Mouse (Mus musculus): ENCODE results near the gene Cfap74. TPM values are rescaled to one million over a fixed set of nuclear protein-coding genes. Genes with fewer than 3 reads are reported as not detected.
"Not testable (repeated sequence)": the region's sequence is repeated elsewhere in the genome, so short reads cannot be mapped to it uniquely, and the experiment has no call there.

The Cfap74 gene
- total RNA-seq, 2 experiments from 2014 or later, result 1.1 to 1.3 TPM

GRCm38 (mm10) chr4:155402489-155402888 lies 6.5 kb upstream of the Cfap74 start:
- no peak for DNase-seq (ENCODE audit: low spot score in 2 of 2)

GRCm38 (mm10) chr4:155408695-155409057 lies 314 bp upstream of the Cfap74 start:
- DNase-seq (ENCODE audit: low spot score in 2 of 2), result no peak

- DNase-seq (ENCODE audit: low spot score in 2 of 2), result no peak
Observed at GRCm38 (mm10) chr4:155412124-155412523, 3.1 kb downstream of the Cfap74 start.

GRCm38 (mm10) chr4:155413641-155414335 lies 4.8 kb downstream of the Cfap74 start:
- DNase-seq (ENCODE audit: low spot score in 2 of 2), result no peak

GRCm38 (mm10) chr4:155414656-155415235 lies 5.8 kb downstream of the Cfap74 start:
- no peak for DNase-seq (ENCODE audit: low spot score in 2 of 2)

- no peak for DNase-seq (ENCODE audit: low spot score in 2 of 2)
Observed at GRCm38 (mm10) chr4:155420137-155420536, 11.1 kb downstream of the Cfap74 start.

- DNase-seq (ENCODE audit: low spot score in 2 of 2), result not testable (repeated sequence)
Observed at GRCm38 (mm10) chr4:155421412-155422370, 12.7 kb downstream of the Cfap74 start.

- no peak for DNase-seq (ENCODE audit: low spot score in 2 of 2)
Observed at GRCm38 (mm10) chr4:155423988-155424387, 15.0 kb downstream of the Cfap74 start.

- no peak for DNase-seq (ENCODE audit: low spot score in 2 of 2)
Observed at GRCm38 (mm10) chr4:155426272-155426671, 17.3 kb downstream of the Cfap74 start.

- DNase-seq (ENCODE audit: low spot score in 2 of 2), result no peak
Observed at GRCm38 (mm10) chr4:155428442-155428841, 19.5 kb downstream of the Cfap74 start.

GRCm38 (mm10) chr4:155429202-155429601 lies 20.2 kb downstream of the Cfap74 start:
- DNase-seq (ENCODE audit: low spot score in 2 of 2), result no peak

- no peak for DNase-seq (ENCODE audit: low spot score in 2 of 2)
Observed at GRCm38 (mm10) chr4:155432358-155432757, 23.4 kb downstream of the Cfap74 start.

GRCm38 (mm10) chr4:155433993-155434392 lies 25.0 kb downstream of the Cfap74 start:
- DNase-seq (ENCODE audit: low spot score in 2 of 2), result no peak

- no peak for DNase-seq (ENCODE audit: low spot score in 2 of 2)
Observed at GRCm38 (mm10) chr4:155442808-155443207, 33.8 kb downstream of the Cfap74 start.

- DNase-seq (ENCODE audit: low spot score in 2 of 2), result no peak
Observed at GRCm38 (mm10) chr4:155451597-155451996, 42.6 kb downstream of the Cfap74 start.

- DNase-seq (ENCODE audit: low spot score in 2 of 2), result no peak
Observed at GRCm38 (mm10) chr4:155458575-155458974, 49.6 kb downstream of the Cfap74 start.

GRCm38 (mm10) chr4:155463050-155463449 lies 54.1 kb downstream of the Cfap74 start:
- no peak for DNase-seq (ENCODE audit: low spot score in 2 of 2)

GRCm38 (mm10) chr4:155463611-155464010 lies 54.6 kb downstream of the Cfap74 start:
- DNase-seq (ENCODE audit: low spot score in 2 of 2), result no peak

GRCm38 (mm10) chr4:155464061-155464460 lies 55.1 kb downstream of the Cfap74 start:
- no peak for DNase-seq (ENCODE audit: low spot score in 2 of 2)

- no peak for DNase-seq (ENCODE audit: low spot score in 2 of 2)
Observed at GRCm38 (mm10) chr4:155465607-155466006, 56.6 kb downstream of the Cfap74 start.

GRCm38 (mm10) chr4:155466080-155466479 lies 57.1 kb downstream of the Cfap74 start:
- no peak for DNase-seq (ENCODE audit: low spot score in 2 of 2)

Measured in adrenal gland, postnatal 4 days (tissue).